9 mouse cellular contexts compared by ENCODE assay signal in genomic region chr13:40971831-40972230, GRCm38 (mm10).
"Had no signal": no experiment of that assay in that cellular context is flagged by ENCODE, and none has a peak within 500 bp of the region (broad histone marks: within the 10 kb centered on the region; RNA-seq: fewer than 3 reads in every experiment).

No protein-coding gene starts in this region.

- H3K27ac ChIP-seq: intestine, embryonic 15.5 days; left cerebral cortex, adult 2 months; limb, embryonic 15.5 days; liver, embryonic 14.5 days; midbrain, embryonic 10.5 days; stomach, postnatal 0 days had no signal

- H3K4me2 ChIP-seq: intestine, embryonic 15.5 days; limb, embryonic 15.5 days; lung, embryonic 14.5 days had no signal

- H3K36me3 ChIP-seq: intestine, embryonic 15.5 days; limb, embryonic 15.5 days; midbrain, embryonic 10.5 days had no signal

- H3K9me3 ChIP-seq: intestine, embryonic 15.5 days; limb, embryonic 15.5 days; midbrain, embryonic 10.5 days had no signal

- H3K27me3 ChIP-seq: intestine, embryonic 15.5 days; limb, embryonic 15.5 days had no signal

- H3K9ac ChIP-seq: intestine, embryonic 15.5 days; limb, embryonic 15.5 days; liver, embryonic 14.5 days; lung, embryonic 14.5 days had no signal

- H3K4me1 ChIP-seq: intestine, embryonic 15.5 days; limb, embryonic 15.5 days; midbrain, embryonic 10.5 days had no signal

- ATAC-seq: intestine, embryonic 15.5 days had no signal

- DNase-seq: kidney, adult 18-20 months; kidney, postnatal 14 days; lung, embryonic 14.5 days had no signal

- H3K4me3 ChIP-seq: intestine, embryonic 15.5 days; left cerebral cortex, adult 2 months; limb, embryonic 15.5 days; midbrain, embryonic 10.5 days had no signal
